Mouse (Mus musculus) embryo, embryonic 10 days (tissue): ENCODE data around the gene Mccc1.

ENCODE experiments used
- DNase-seq: peaks from one replicate; pipeline ENCODE4 v3.0.0-alpha.2; 2015; ENCODE audit warnings: low spot score

Gene Mccc1

GRCm38 (mm10) chr3:35964928-35965327 is 35.5 kb downstream of the Mccc1 start:
- no peak for DNase-seq

GRCm38 (mm10) chr3:35963921-35964320 is 36.6 kb downstream of the Mccc1 start:
- no peak for DNase-seq

GRCm38 (mm10) chr3:35963401-35963800 is 37.1 kb downstream of the Mccc1 start:
- DNase-seq = no peak

- DNase-seq = no peak
These were observed 37.5 kb downstream of the Mccc1 start for GRCm38 (mm10) chr3:35962967-35963366.

- DNase-seq = no peak
These were observed 43.2 kb downstream of the Mccc1 start for GRCm38 (mm10) chr3:35957230-35957629.

- no peak for DNase-seq
These were observed 45.4 kb downstream of the Mccc1 start for GRCm38 (mm10) chr3:35954901-35955575.

- no peak for DNase-seq
These were observed 46.7 kb downstream of the Mccc1 start for GRCm38 (mm10) chr3:35953816-35954215.

GRCm38 (mm10) chr3:35953184-35953583 is 47.3 kb downstream of the Mccc1 start:
- DNase-seq = no peak

GRCm38 (mm10) chr3:35948197-35948596 is 52.3 kb downstream of the Mccc1 start:
- no peak for DNase-seq

GRCm38 (mm10) chr3:35940520-35941135 is 59.9 kb downstream of the Mccc1 start:
- DNase-seq = no peak

GRCm38 (mm10) chr3:35940047-35940446 is 60.4 kb downstream of the Mccc1 start:
- no peak for DNase-seq

GRCm38 (mm10) chr3:35937345-35937744 is 63.1 kb downstream of the Mccc1 start, which contains the start of gene Dcun1d1:
Gene Dcun1d1 (minus strand): TSS chr3:35937445.
- no peak for DNase-seq

- peak; percentile 65 for DNase-seq
These were observed 67.1 kb downstream of the Mccc1 start for GRCm38 (mm10) chr3:35933405-35933777.

- DNase-seq = peak; percentile 78
These were observed 67.6 kb downstream of the Mccc1 start for GRCm38 (mm10) chr3:35932735-35933404.

- peak; percentile 55 for DNase-seq
These were observed 68.4 kb downstream of the Mccc1 start for GRCm38 (mm10) chr3:35931896-35932727.

GRCm38 (mm10) chr3:35931359-35931758 is 69.1 kb downstream of the Mccc1 start:
- peak; percentile 9 for DNase-seq

GRCm38 (mm10) chr3:35929831-35930230 is 70.6 kb downstream of the Mccc1 start:
- DNase-seq = no peak

GRCm38 (mm10) chr3:35929406-35929805 is 71.1 kb downstream of the Mccc1 start:
- DNase-seq = no peak

- no peak for DNase-seq
These were observed 74.6 kb downstream of the Mccc1 start for GRCm38 (mm10) chr3:35925852-35926251.

- DNase-seq = no peak
These were observed 76.5 kb downstream of the Mccc1 start for GRCm38 (mm10) chr3:35924007-35924406.

GRCm38 (mm10) chr3:35923495-35923894 is 77.0 kb downstream of the Mccc1 start:
- no peak for DNase-seq

GRCm38 (mm10) chr3:35922522-35922921 is 78.0 kb downstream of the Mccc1 start:
- no peak for DNase-seq
